Comparison of ENCODE assay signal across 17 mouse cellular contexts in genomic region chr13:45562011-45562410, GRCm38 (mm10). TPM values are rescaled to one million over a fixed set of nuclear protein-coding genes. Genes with fewer than 3 reads are reported as not detected.
A peak's percentile ranks its signal among the peaks of the same experiment; 100 is the strongest.
DNase-seq lines count a peak whose midpoint lies in the region; ATAC-seq and TF ChIP-seq lines count a peak whose summit lies in the region.
"Had no signal": no experiment of that assay in that cellular context is flagged by ENCODE, and none has a peak within 500 bp of the region (broad histone marks: within the 10 kb centered on the region; RNA-seq: fewer than 3 reads in every experiment).

No protein-coding gene starts in this region.

- H3K27me3 ChIP-seq in heart, embryonic 15.5 days = no peaks in the 10 kb centered on the region
- H3K27me3 ChIP-seq in C2C12 (ENCODE audit: control insufficient read depth, insufficient read depth, insufficient read length) = no peaks in the 10 kb centered on the region
- no peaks in the 10 kb centered on the region for H3K27me3 ChIP-seq in heart, embryonic 16.5 days (ENCODE audit: control insufficient read depth, insufficient read depth, low read length)
- H3K27me3 ChIP-seq: embryonic facial prominence, embryonic 15.5 days; kidney, embryonic 15.5 days; lung, embryonic 15.5 days; stomach, embryonic 15.5 days had no signal

- TF ChIP-seq CTCF in C2C12 (IDR thresholded peaks at IDR 0.05; ENCODE audit: control insufficient read depth, insufficient read depth, insufficient read length) = no peak

- no peaks in the 10 kb centered on the region for H3K9me3 ChIP-seq in heart, embryonic 15.5 days (replicated peaks)
- H3K9me3 ChIP-seq in heart, embryonic 16.5 days (replicated peaks; ENCODE audit: control insufficient read depth, low read length) = no peaks in the 10 kb centered on the region
- H3K9me3 ChIP-seq: embryonic facial prominence, embryonic 15.5 days; kidney, embryonic 15.5 days; lung, embryonic 15.5 days; stomach, embryonic 15.5 days had no signal

- ATAC-seq in frontal cortex, adult (ENCODE audit: low TSS enrichment) = peak; percentile 45
- peak; percentile 33; the same call in 1 of the 2 replicates for ATAC-seq in heart, embryonic 15.5 days (replicated peaks; ENCODE audit: insufficient number of reproducible peaks, insufficient read depth, low FRiP score, low read depth)
- ATAC-seq in heart, embryonic 16.5 days (replicated peaks; ENCODE audit: extremely low read depth, insufficient read depth, low FRiP score) = peak; percentile 51; the same call in 1 of the 2 replicates
- ATAC-seq: inflammation-experienced regulatory T-cells, adult 6 months had no signal

- no peak overlapping the region for H3K9ac ChIP-seq in heart, embryonic 15.5 days
- H3K9ac ChIP-seq in heart, embryonic 16.5 days (ENCODE audit: low read length) = peak overlapping the region; percentile 56; the same call in 1 of the 2 replicates
- H3K9ac ChIP-seq: embryonic facial prominence, embryonic 15.5 days; kidney, embryonic 15.5 days; lung, embryonic 15.5 days; stomach, embryonic 15.5 days had no signal

- peak overlapping the region; percentile 15; the same call in 1 of the 2 replicates for H3K4me3 ChIP-seq in heart, embryonic 15.5 days
- no peak overlapping the region for H3K4me3 ChIP-seq in C2C12 (ENCODE audit: insufficient read depth, poor library complexity, severe bottlenecking)
- H3K4me3 ChIP-seq in heart, embryonic 16.5 days (ENCODE audit: low read length) = peak overlapping the region; percentile 31
- H3K4me3 ChIP-seq: embryonic facial prominence, embryonic 15.5 days; kidney, embryonic 15.5 days; lung, embryonic 15.5 days; stomach, embryonic 15.5 days had no signal

- H3K4me2 ChIP-seq in heart, embryonic 15.5 days = peak overlapping the region; percentile 53
- peak overlapping the region; percentile 58 for H3K4me2 ChIP-seq in heart, embryonic 16.5 days (ENCODE audit: low read depth, low read length)
- H3K4me2 ChIP-seq: embryonic facial prominence, embryonic 15.5 days; kidney, embryonic 15.5 days; liver, embryonic 11.5 days; lung, embryonic 15.5 days; stomach, embryonic 15.5 days had no signal

- no peak overlapping the region for H3ac ChIP-seq in C2C12 (ENCODE audit: control insufficient read depth, insufficient read length, low read depth)

- H3K79me3 ChIP-seq in C2C12 (ENCODE audit: low read depth) = no peaks in the 10 kb centered on the region

- DNase-seq in frontal cortex, postnatal 36 days (ENCODE audit: low spot score in 2 of 2) = no peak
- no peak for DNase-seq in heart, postnatal 14 days
- no peak for DNase-seq in cerebellum, adult 9-10 months
- no peak for DNase-seq in layer of hippocampus, adult 9-10 months (ENCODE audit: low spot score)
- DNase-seq: B cell, adult 2 months; cerebellum, adult 2 months; thymus, postnatal 36 days had no signal

- 45% methylated on average over 9 of the region's 9 CpGs for WGBS in heart, embryonic 15.5 days
- 51% methylated on average over 9 of the region's 9 CpGs for WGBS in heart, embryonic 16.5 days

- peak overlapping the region; percentile 81 for H3K27ac ChIP-seq in heart, embryonic 15.5 days
- peak overlapping the region; percentile 87 for H3K27ac ChIP-seq in heart, embryonic 16.5 days (ENCODE audit: low read length)
- H3K27ac ChIP-seq: embryonic facial prominence, embryonic 15.5 days; kidney, embryonic 15.5 days; lung, embryonic 15.5 days; stomach, embryonic 15.5 days had no signal

- H3K79me2 ChIP-seq in C2C12 (ENCODE audit: control insufficient read depth, insufficient read depth) = no peaks in the 10 kb centered on the region

- H3K4me1 ChIP-seq in heart, embryonic 15.5 days (replicated peaks) = peaks cover 39% of the 10 kb centered on the region
- peaks cover 40% of the 10 kb centered on the region for H3K4me1 ChIP-seq in heart, embryonic 16.5 days (ENCODE audit: control insufficient read depth, insufficient read depth, low read length)
- H3K4me1 ChIP-seq: embryonic facial prominence, embryonic 15.5 days; stomach, embryonic 15.5 days had no signal

- H3K36me3 ChIP-seq in heart, embryonic 15.5 days = 0 out of 2 replicates have a peak, but pooled peaks cover 6% of the 10 kb centered on the region
- H3K36me3 ChIP-seq in C2C12 (ENCODE audit: control insufficient read depth, insufficient read depth) = no peaks in the 10 kb centered on the region
- peaks cover 6% of the 10 kb centered on the region; the same call in 1 of the 2 replicates for H3K36me3 ChIP-seq in heart, embryonic 16.5 days (ENCODE audit: control insufficient read depth, insufficient read depth)
- H3K36me3 ChIP-seq: stomach, embryonic 15.5 days had no signal

- intact Hi-C loops in heart, postnatal 14 days (cut with DNase I) = no loop called here

TF ChIP-seq in C2C12, 6 proteins besides CTCF, POLR2A, EP300 and RAD21:
- TF ChIP-seq USF1 (IDR thresholded peaks at IDR 0.05; ENCODE audit: low read depth) = no peak
- TF ChIP-seq MYOD1 (IDR thresholded peaks at IDR 0.05; ENCODE audit: control insufficient read depth, insufficient read length, low read depth) = peak; percentile 23
TF ChIP-seq in C2C12: peak in this region for 1.

RNA-seq across cellular contexts. Expression of gene Gmpr, which starts 54.8 kb away (rescaled TPM):
- 180 and 185 TPM in 2 replicates for polyA plus RNA-seq in heart, embryonic 15.5 days (2015; fragmentation: Nextera tagmentation; extraction: Ambion mirVana)
- 100 to 1,000 TPM; 166 to 175 TPM for total RNA-seq in heart, postnatal 14 days (2021)
- 12.9 TPM for polyA plus RNA-seq in C2C12 (2012; fragmentation: generic; extraction: Trizol)
- polyA plus RNA-seq in heart, embryonic 16.5 days (2015; fragmentation: Nextera tagmentation; extraction: Ambion mirVana) = 213 and 219 TPM in 2 replicates

Comparison
In these comparisons a context has a peak if more than half of its experiments do, and no peak if none do; other contexts are left out.
1. RNA of gene Gmpr, which starts 54.8 kb away (polyA plus RNA-seq): 213 to 219 TPM in heart, embryonic 16.5 days and 180 to 185 TPM in heart, embryonic 15.5 days; 12.9 TPM in C2C12 (single experiment); every median in the first group is over 10 times any median in the second.
2. Peak in every context shown above with its lines, with median percentiles within 50 percentile points of each other: ATAC-seq.